Mouse (Mus musculus) ES-Bruce4 (cell line): ENCODE data around the gene Lsm2.

Source experiments
- CTCF ChIP-seq: IDR thresholded peaks from one replicate; pipeline ENCODE4 v1.8.1; 2011; ENCODE audit warnings: low read depth, low read length
- POLR2A ChIP-seq: IDR thresholded peaks from one replicate; pipeline ENCODE4 v1.8.1; 2011; ENCODE audit warnings: low read length; ENCODE audit not compliant: insufficient read depth

- TF ChIP-seq CTCF: no peak
- TF ChIP-seq POLR2A: no peak
Measured at GRCm38 (mm10) chr17:34962841-34963240, 18.8 kb upstream of the Lsm2 start.
